ENCODE assay signal across 8 mouse cellular contexts in genomic region chr15:11399356-11400067, GRCm38 (mm10). TPM values are rescaled to one million over a fixed set of nuclear protein-coding genes. Genes with fewer than 3 reads are reported as not detected.
A peak's percentile ranks its signal among the peaks of the same experiment; 100 is the strongest.
DNase-seq lines count a peak whose midpoint lies in the region; ATAC-seq lines count a peak whose summit lies in the region.

Gene Tars (minus strand): TSS chr15:11399665.

- peak within 1 kb of the TSS; percentile 76 for H3K9ac ChIP-seq in kidney, embryonic 15.5 days

- H3K4me2 ChIP-seq in kidney, embryonic 15.5 days = peak within 1 kb of the TSS; percentile 80

- H3K27ac ChIP-seq in heart, embryonic 10.5 days = peak within 1 kb of the TSS; percentile 89
- peak within 1 kb of the TSS; percentile 59; the same call in 1 of the 2 replicates for H3K27ac ChIP-seq in kidney, embryonic 15.5 days

- peak; percentile 94 to 95 for DNase-seq in B cell, adult 2 months
- DNase-seq in brain, adult 2 months (ENCODE audit: low read depth, low spot score) = peak; percentile 100
- DNase-seq in heart, embryonic 10.5 days (ENCODE audit: low spot score) = peak; percentile 100
- peak; percentile 97 for DNase-seq in liver
- DNase-seq in spleen, postnatal 4 days (ENCODE audit: low spot score in 2 of 2) = peak; percentile 94 to 95

- H3K36me3 ChIP-seq in heart, embryonic 10.5 days = peaks cover 16% of the 10 kb centered on the region
- H3K36me3 ChIP-seq in kidney, embryonic 15.5 days = peaks cover 22% of the 10 kb centered on the region

- ATAC-seq in erythroblast, adult 5-6 weeks (replicated peaks; ENCODE audit: low FRiP score, poor library complexity, severe bottlenecking) = peak; percentile 100
- peak; percentile 100 for ATAC-seq in kidney, embryonic 15.5 days (replicated peaks; ENCODE audit: low FRiP score)
- peak; percentile 100 for ATAC-seq in monocyte, adult 5-6 weeks (replicated peaks; ENCODE audit: insufficient number of reproducible peaks, low FRiP score, low TSS enrichment, poor library complexity, severe bottlenecking)

- H3K27me3 ChIP-seq in heart, embryonic 10.5 days (ENCODE audit: insufficient read depth, poor library complexity, severe bottlenecking) = no peaks in the 10 kb centered on the region
- no peaks in the 10 kb centered on the region for H3K27me3 ChIP-seq in kidney, embryonic 15.5 days

- under 1% methylated on average over 42 of the region's 42 CpGs for WGBS in heart, embryonic 10.5 days
- WGBS in kidney, embryonic 15.5 days = under 1% methylated on average over 42 of the region's 42 CpGs

- H3K4me3 ChIP-seq in heart, embryonic 10.5 days = peak within 1 kb of the TSS; percentile 87
- peak within 1 kb of the TSS; percentile 81 for H3K4me3 ChIP-seq in kidney, embryonic 15.5 days (replicated peaks)

- H3K4me1 ChIP-seq in heart, embryonic 10.5 days = peaks cover 13% of the 10 kb centered on the region; the same call in 1 of the 2 replicates
- peaks cover 15% of the 10 kb centered on the region for H3K4me1 ChIP-seq in kidney, embryonic 15.5 days

- no peaks in the 10 kb centered on the region for H3K9me3 ChIP-seq in heart, embryonic 10.5 days
- no peaks in the 10 kb centered on the region for H3K9me3 ChIP-seq in kidney, embryonic 15.5 days (replicated peaks)

RNA-seq across cellular contexts. Expression of gene Tars, which starts in this region (rescaled TPM):
- 7.5 and 8.2 TPM in 2 replicates for total RNA-seq in erythroblast, adult 5-6 weeks (2015; ENCODE audit: low replicate concordance)
- 14.4 and 20.6 TPM in 2 replicates for total RNA-seq in erythroblast, adult 5-6 weeks (2017; ENCODE audit: low replicate concordance)
- polyA plus RNA-seq in heart, embryonic 10.5 days (2016; fragmentation: Nextera tagmentation; extraction: Ambion mirVana) = 63.6 and 80.2 TPM in 2 replicates
- polyA plus RNA-seq in kidney, embryonic 15.5 days (2015; fragmentation: Nextera tagmentation; extraction: Ambion mirVana) = 62.9 and 63.8 TPM in 2 replicates
- total RNA-seq in monocyte, adult 5-6 weeks (2017) = 56.5 to 107 TPM (median 89.8 TPM) in 3 replicates

Comparison
In these comparisons a context has a peak if more than half of its experiments do, and no peak if none do; other contexts are left out.
1. Peak in every context shown above with its lines: DNase-seq, ATAC-seq, H3K4me3 ChIP-seq and H3K27ac ChIP-seq.